Mouse (Mus musculus) C2C12 (cell line): ENCODE results near the gene Cc2d1b. TPM values are rescaled to one million over a fixed set of nuclear protein-coding genes. Genes with fewer than 3 reads are reported as not detected.
A peak's percentile ranks its signal among the peaks of the same experiment; 100 is the strongest.

ENCODE experiments used
- H3K27me3 ChIP-seq: one replicate; pipeline ENCODE4 v1.6.1; 2011; ENCODE audit not compliant: control insufficient read depth, insufficient read depth, insufficient read length
- H3K36me3 ChIP-seq: one replicate; pipeline ENCODE4 v1.6.1; 2011; ENCODE audit not compliant: control insufficient read depth, insufficient read depth
- H3K4me3 ChIP-seq: one replicate; pipeline ENCODE4 v1.5.1; 2011; ENCODE audit warnings: mild to moderate bottlenecking, control low read depth; ENCODE audit not compliant: poor library complexity, insufficient read depth, severe bottlenecking
- H3K79me2 ChIP-seq: one replicate; pipeline ENCODE4 v1.6.1; 2011; ENCODE audit not compliant: control insufficient read depth, insufficient read depth
- H3K79me3 ChIP-seq: one replicate; pipeline ENCODE4 v1.6.1; 2011; ENCODE audit warnings: low read depth, control low read depth
- H3ac ChIP-seq: one replicate; pipeline ENCODE3; 2011; ENCODE audit warnings: low read depth; ENCODE audit not compliant: control insufficient read depth, insufficient read length
- CEBPB ChIP-seq: IDR thresholded peaks from one replicate; pipeline ENCODE4 v1.6.1; 2011; ENCODE audit warnings: low read depth, mild to moderate bottlenecking, control low read depth, moderate library complexity
- CTCF ChIP-seq: IDR thresholded peaks from one replicate; pipeline ENCODE4 v1.5.1; 2011; ENCODE audit not compliant: control insufficient read depth, insufficient read depth, insufficient read length
- FOSL1 ChIP-seq: IDR thresholded peaks from one replicate; pipeline ENCODE4 v1.8.0; 2011; ENCODE audit warnings: mild to moderate bottlenecking, low read length; ENCODE audit not compliant: poor library complexity, insufficient read depth, severe bottlenecking
- MAX ChIP-seq: IDR thresholded peaks from one replicate; pipeline ENCODE4 v1.6.1; 2011; ENCODE audit warnings: mild to moderate bottlenecking, control low read depth
- MYOD1 ChIP-seq: IDR thresholded peaks from one replicate; pipeline ENCODE4 v1.6.1; 2011; ENCODE audit warnings: low read depth; ENCODE audit not compliant: control insufficient read depth, insufficient read length
- MYOG ChIP-seq: IDR thresholded peaks from one replicate; pipeline ENCODE4 v1.6.1; 2011; ENCODE audit not compliant: control insufficient read depth, insufficient read length; ENCODE audit errors: extremely low read depth
- USF1 ChIP-seq: IDR thresholded peaks from one replicate; pipeline ENCODE4 v1.6.1; 2011; ENCODE audit warnings: low read depth, mild to moderate bottlenecking, control low read depth, moderate library complexity
- polyA plus RNA-seq: library from polyadenylated mRNA; unstranded; fragments of >200 nt; fragmentation: generic; extraction: Trizol; gene quantifications from one replicate; pipeline ENCODE4 v1.2.1, GENCODE M21; 2012; ENCODE audit warnings: missing spikeins

Gene Cc2d1b
- polyA plus RNA-seq, 1 experiment, result 33.6 TPM

GRCm38 (mm10) chr4:108595785-108596184 lies 24.0 kb upstream of the Cc2d1b start:
- no peak overlapping the region for H3K4me3 ChIP-seq

GRCm38 (mm10) chr4:108598306-108598705 lies 21.4 kb upstream of the Cc2d1b start:
- H3ac ChIP-seq, result no peak overlapping the region
- TF ChIP-seq MYOD1, result no peak
- no peak for TF ChIP-seq USF1
- TF ChIP-seq CEBPB, result no peak
- no peak for TF ChIP-seq FOSL1
- no peak for TF ChIP-seq MYOG
- no peak for TF ChIP-seq MAX
- TF ChIP-seq CTCF, result no peak
- no peaks in the 10 kb centered on the region for H3K79me2 ChIP-seq
- H3K79me3 ChIP-seq, result no peaks in the 10 kb centered on the region
- H3K36me3 ChIP-seq, result peaks cover 84% of the 10 kb centered on the region
- H3K4me3 ChIP-seq, result no peak overlapping the region
- H3K27me3 ChIP-seq, result no peaks in the 10 kb centered on the region

More at GRCm38 (mm10) chr4:108595785-108596184, 24.0 kb upstream of the Cc2d1b start:
- Histone ChIP-seq H3K79me3 (peaks cover 2% of the 10 kb centered on the region), H3ac (no peak overlapping the region), H3K79me2 (no peaks in the 10 kb centered on the region), H3K27me3 (no peaks in the 10 kb centered on the region), H3K36me3 (peaks cover 78% of the 10 kb centered on the region)
- TF ChIP-seq CTCF (no peak), MYOD1 (no peak), FOSL1 (no peak), CEBPB (no peak), MAX (no peak), USF1 (no peak), MYOG (no peak)

GRCm38 (mm10) chr4:108601870-108602269 lies 17.9 kb upstream of the Cc2d1b start:
- H3K79me2 ChIP-seq, result no peaks in the 10 kb centered on the region
- H3K79me3 ChIP-seq, result no peaks in the 10 kb centered on the region
- H3K27me3 ChIP-seq, result no peaks in the 10 kb centered on the region
- TF ChIP-seq CEBPB (no peak), FOSL1 (no peak), MAX (no peak), CTCF (no peak), MYOG (no peak), MYOD1 (no peak), USF1 (no peak)
- H3ac ChIP-seq, result no peak overlapping the region
- no peak overlapping the region for H3K4me3 ChIP-seq
- H3K36me3 ChIP-seq, result peaks cover 86% of the 10 kb centered on the region

- Histone ChIP-seq H3K79me2 (no peaks in the 10 kb centered on the region), H3K36me3 (peaks cover 80% of the 10 kb centered on the region), H3ac (no peak overlapping the region), H3K27me3 (no peaks in the 10 kb centered on the region), H3K79me3 (no peaks in the 10 kb centered on the region), H3K4me3 (no peak overlapping the region)
- TF ChIP-seq CEBPB (no peak), MYOD1 (no peak), MYOG (no peak), CTCF (no peak), USF1 (no peak), MAX (no peak), FOSL1 (no peak)
Observed at GRCm38 (mm10) chr4:108608651-108609050, 11.1 kb upstream of the Cc2d1b start.

- Histone ChIP-seq H3K79me3 (peaks cover 1% of the 10 kb centered on the region), H3K4me3 (no peak overlapping the region), H3ac (no peak overlapping the region), H3K36me3 (peaks cover 81% of the 10 kb centered on the region), H3K27me3 (no peaks in the 10 kb centered on the region), H3K79me2 (no peaks in the 10 kb centered on the region)
- TF ChIP-seq CEBPB (no peak), MYOG (no peak), USF1 (no peak), CTCF (no peak), MYOD1 (no peak), MAX (no peak)
Observed at GRCm38 (mm10) chr4:108610935-108611334, 8.8 kb upstream of the Cc2d1b start.

- Histone ChIP-seq H3K36me3 (peaks cover 54% of the 10 kb centered on the region), H3K4me3 (no peak overlapping the region), H3ac (peak overlapping the region; percentile 22), H3K79me2 (peaks cover 34% of the 10 kb centered on the region), H3K79me3 (peaks cover 13% of the 10 kb centered on the region), H3K27me3 (no peaks in the 10 kb centered on the region)
- TF ChIP-seq FOSL1 (no peak), CTCF (no peak), CEBPB (no peak), USF1 (no peak)
Observed at GRCm38 (mm10) chr4:108618586-108618985, 1.2 kb upstream of the Cc2d1b start.
